Mouse (Mus musculus): ENCODE measurements around the gene Camk2b.

DNA sequence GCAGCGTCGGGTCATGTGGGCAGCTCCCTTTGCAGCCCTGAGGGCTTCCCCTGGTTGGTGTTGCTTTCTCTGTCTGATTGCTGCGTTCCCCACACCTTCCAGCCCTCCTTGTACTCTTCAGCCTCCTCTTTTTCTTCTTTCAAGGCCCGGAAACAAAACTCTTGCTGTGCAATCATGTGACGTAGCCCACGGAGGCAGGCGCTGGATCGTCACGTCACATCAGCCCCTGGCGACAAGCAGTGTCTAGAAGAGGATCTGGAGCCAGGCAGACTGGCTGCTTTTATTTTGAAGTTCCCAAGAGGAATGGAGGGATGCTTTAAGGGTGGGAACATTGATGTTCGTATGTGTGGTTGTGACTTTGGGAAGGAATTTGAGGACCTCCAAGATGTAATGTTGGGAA is 100.3 kb downstream of the Camk2b start:
- TF ChIP-seq POLR2A (IDR thresholded peaks at IDR 0.05; ENCODE audit: borderline replicate concordance, extremely low read depth, low read depth, low read length): no peak
- TF ChIP-seq CTCF (IDR thresholded peaks at IDR 0.05; ENCODE audit: insufficient read depth, low read length): no peak

Data from lung, adult 2 months (tissue).